Mouse (Mus musculus) CH12.LX (cell line): ENCODE measurements around the gene Arhgef2.

ENCODE experiments used
- CTCF ChIP-seq, 2 experiments: IDR thresholded peaks in 1 of 2; conservative IDR thresholded peaks in 1 of 2; 2 replicates each; pipeline ENCODE4 v1.5.1; 2011 to 2012; ENCODE audit warnings: low read depth in 2 of 2, low read length in 2 of 2, improper control_type of control experiment in 1 of 2, inconsistent platforms in 1 of 2, mild to moderate bottlenecking in 1 of 2, moderate library complexity in 1 of 2
- EP300 ChIP-seq: IDR thresholded peaks from 2 replicates; pipeline ENCODE4 v1.6.1; 2011; ENCODE audit warnings: low read length, improper control_type of control experiment
- MEF2A ChIP-seq: IDR thresholded peaks from 2 replicates; pipeline ENCODE4 v1.6.1; 2014; ENCODE audit warnings: low read depth, mild to moderate bottlenecking, inconsistent platforms, low read length, improper control_type of control experiment, borderline replicate concordance
- SMC3 ChIP-seq: IDR thresholded peaks from 2 replicates; pipeline ENCODE4 v1.6.1; 2011; ENCODE audit warnings: low read depth, low read length, improper control_type of control experiment
- ZC3H11A ChIP-seq: IDR thresholded peaks from 2 replicates; pipeline ENCODE4 v1.6.1; 2012; ENCODE audit warnings: low read depth, mild to moderate bottlenecking, inconsistent platforms, low read length, improper control_type of control experiment

DNA sequence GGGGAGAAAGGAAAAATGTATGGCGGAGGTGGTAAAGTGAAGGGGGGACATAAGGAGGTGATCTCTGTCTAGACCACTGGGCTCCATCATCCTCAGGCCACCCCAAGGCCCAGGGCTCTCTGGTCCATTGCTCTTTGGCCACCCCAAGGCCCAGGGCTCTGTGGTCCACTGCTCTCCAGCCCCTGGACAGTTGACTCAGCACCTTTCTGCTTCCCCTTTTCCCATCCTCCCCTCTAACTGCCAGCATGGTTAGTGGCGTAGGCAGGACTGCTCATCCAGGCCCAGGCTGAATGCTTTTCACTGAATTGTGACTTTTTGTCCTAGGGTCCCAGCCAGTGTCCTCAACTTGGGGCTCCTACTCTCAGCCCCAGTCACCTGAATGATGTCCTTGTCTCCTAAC is 21.8 kb downstream of the Arhgef2 start:
- TF ChIP-seq CTCF (conservative IDR thresholded peaks at IDR 0.05 in 1 of 2, IDR thresholded peaks at IDR 0.05 in 1 of 2; ENCODE audit: low read depth in 2 of 2, low read length in 2 of 2), result no peak
- no peak for TF ChIP-seq EP300
- TF ChIP-seq ZC3H11A, result no peak
- TF ChIP-seq MEF2A, result no peak
- no peak for TF ChIP-seq SMC3
